Mouse (Mus musculus): ENCODE data around the gene Pmel. TPM values are rescaled to one million over a fixed set of nuclear protein-coding genes. Genes with fewer than 3 reads are reported as not detected.

Gene Pmel
- total RNA-seq (2012; rRNA removed), result 0.13 and 0.15 TPM in 2 replicates
- under 1 TPM in 1 of 2 experiments, not detected in 1; 0.45 TPM for polyA plus RNA-seq (2012; ENCODE audit: insufficient read depth in 1 of 2, insufficient read length in 2 of 2, low read depth in 1 of 2, low replicate concordance in 2 of 2, missing spikeins in 1 of 2)

DNA sequence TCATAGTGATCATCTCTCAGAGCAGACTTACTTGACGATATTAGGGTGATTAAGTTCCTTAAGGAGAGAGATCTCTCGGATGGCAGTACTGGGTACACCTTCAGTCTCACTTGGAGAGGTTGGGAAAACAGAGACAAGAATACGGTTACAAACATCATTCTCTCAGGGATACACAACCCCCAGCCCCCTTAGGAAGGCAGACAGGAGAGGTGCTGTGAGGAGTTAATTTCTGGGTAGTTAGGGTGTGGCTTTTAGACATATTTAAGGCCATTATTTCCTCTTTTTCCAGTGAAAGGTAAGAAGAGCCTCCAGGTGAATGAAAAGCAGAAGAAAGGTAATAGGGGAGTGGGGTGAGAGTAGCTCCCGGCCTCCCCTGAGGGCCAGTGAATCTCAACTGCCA is at the start of gene Pmel:
Gene Pmel (plus strand): TSS at position 301 of the 400 bp plus-strand sequence.
- peaks cover 14% of the 10 kb centered on the region for H3K79me2 ChIP-seq (ENCODE audit: control insufficient read depth, insufficient read depth, low read length, poor library complexity)
- H3K4me3 ChIP-seq (ENCODE audit: control insufficient read depth in 1 of 2, insufficient read depth in 1 of 2, low read depth in 2 of 2, low read length in 2 of 2), result peak within 1 kb of the TSS; percentile 76 to 92
- H3K27ac ChIP-seq (ENCODE audit: control insufficient read depth, low read depth, low read length), result peak within 1 kb of the TSS; percentile 95
- H3K4me1 ChIP-seq (ENCODE audit: control insufficient read depth in 1 of 2, insufficient read depth in 2 of 2, low read length in 2 of 2), result peaks cover 13 to 22% of the 10 kb centered on the region in 2 experiments
- no peaks in the 10 kb centered on the region for H3K9me3 ChIP-seq (replicated peaks; ENCODE audit: insufficient read depth, low read length)
- no peaks in the 10 kb centered on the region for H3K27me3 ChIP-seq (ENCODE audit: control insufficient read depth in 1 of 2, insufficient read depth in 2 of 2, low read length in 2 of 2)
- DNase-seq (ENCODE audit: low read depth, low spot score), result no peak
- peaks cover 1 to 26% of the 10 kb centered on the region in 2 experiments for H3K36me3 ChIP-seq (ENCODE audit: control insufficient read depth in 1 of 2, insufficient read depth in 2 of 2, low read length in 2 of 2)
- TF ChIP-seq RAD21 (IDR thresholded peaks at IDR 0.05; ENCODE audit: low read depth, low read length) (no peak), CHD1 (IDR thresholded peaks at IDR 0.05; ENCODE audit: low read depth, low read length) (0 out of 2 replicates have a peak, but pooled peaks have one; percentile 69)
- H3K9ac ChIP-seq (ENCODE audit: control insufficient read depth, low read depth, low read length, poor library complexity, severe bottlenecking), result peak within 1 kb of the TSS; percentile 100

DNA sequence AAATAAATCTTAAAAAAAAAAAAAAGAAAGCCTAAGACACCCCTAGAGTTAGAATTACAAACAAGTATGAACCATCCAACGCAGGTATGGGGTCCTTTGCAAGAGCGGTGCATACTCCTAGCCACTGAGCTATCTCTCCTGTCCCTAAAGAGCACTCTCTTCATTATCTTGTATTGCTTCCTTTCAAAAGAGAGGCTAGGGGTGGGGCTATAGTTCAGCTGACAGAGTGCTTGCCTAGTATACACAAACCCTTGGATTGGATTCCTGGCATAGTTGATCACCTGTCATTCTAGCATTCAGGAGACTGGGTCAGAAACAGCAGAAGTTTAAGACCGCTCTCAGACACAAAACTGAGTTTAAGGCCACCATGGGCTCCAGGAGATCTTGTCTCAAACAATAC is 48.7 kb upstream of the Pmel start:
- H3K27me3 ChIP-seq (ENCODE audit: control insufficient read depth in 1 of 2, insufficient read depth in 2 of 2, low read length in 2 of 2), result peaks cover 11 to 30% of the 10 kb centered on the region in 2 experiments
- peaks cover 0 to 3% of the 10 kb centered on the region in 2 experiments; a peak in 1 of 4 replicates for H3K36me3 ChIP-seq (ENCODE audit: control insufficient read depth in 1 of 2, insufficient read depth in 2 of 2, low read length in 2 of 2)
- H3K79me2 ChIP-seq (ENCODE audit: control insufficient read depth, insufficient read depth, low read length, poor library complexity), result no peaks in the 10 kb centered on the region
- H3K9ac ChIP-seq (ENCODE audit: control insufficient read depth, low read depth, low read length, poor library complexity, severe bottlenecking), result no peak overlapping the region
- TF ChIP-seq GATA1 (IDR thresholded peaks at IDR 0.05; ENCODE audit: low read depth, low read length) (no peak), SIN3A (IDR thresholded peaks at IDR 0.05; ENCODE audit: low read length) (peak; percentile 33; the same call in 1 of the 2 replicates), E2F4 (IDR thresholded peaks at IDR 0.05; ENCODE audit: borderline replicate concordance, low read depth, low read length) (no peak), EP300 (IDR thresholded peaks at IDR 0.05; ENCODE audit: low read depth in 1 of 2, low read length in 2 of 2) (no peak), KAT2A (conservative IDR thresholded peaks at IDR 0.05; ENCODE audit: low read depth, low read length) (no peak), POLR2AphosphoS5 (IDR thresholded peaks at IDR 0.05; ENCODE audit: borderline replicate concordance, low read depth, low read length) (no peak)
- H3K4me1 ChIP-seq (ENCODE audit: control insufficient read depth in 1 of 2, insufficient read depth in 2 of 2, low read length in 2 of 2), result peaks cover 0 to 2% of the 10 kb centered on the region in 2 experiments; a peak in 1 of 4 replicates
- no peak overlapping the region for H3K4me3 ChIP-seq (ENCODE audit: control insufficient read depth in 1 of 2, insufficient read depth in 1 of 2, low read depth in 2 of 2, low read length in 2 of 2)
- DNase-seq (ENCODE audit: low read depth, low spot score), result peak; percentile 44
- H3K9me3 ChIP-seq (replicated peaks; ENCODE audit: insufficient read depth, low read length), result no peaks in the 10 kb centered on the region
- no peak overlapping the region for H3K27ac ChIP-seq (ENCODE audit: control insufficient read depth, low read depth, low read length)

DNA sequence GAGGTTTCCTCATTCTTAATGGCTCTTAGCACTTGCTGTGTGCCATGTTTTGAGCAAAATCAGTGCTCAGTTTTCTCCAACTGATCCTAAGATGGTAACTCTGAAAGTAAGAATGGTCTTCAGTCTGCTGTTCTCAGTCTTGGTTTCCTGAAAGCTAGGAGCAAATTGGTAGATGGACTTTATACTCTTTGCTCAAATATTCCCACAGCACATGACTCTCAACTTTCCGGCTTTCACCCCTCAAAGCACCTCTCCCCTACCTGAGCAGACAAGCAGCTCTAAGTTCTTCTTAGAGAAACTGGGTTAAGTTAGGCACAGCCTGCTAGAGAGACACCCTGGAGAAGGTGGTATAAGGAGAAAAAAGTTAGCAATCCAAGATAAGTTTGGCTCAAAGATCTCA is 47.3 kb upstream of the Pmel start:
- no peak overlapping the region for H3K9ac ChIP-seq (ENCODE audit: control insufficient read depth, low read depth, low read length, poor library complexity, severe bottlenecking)
- peaks cover 0 to 3% of the 10 kb centered on the region in 2 experiments; a peak in 1 of 4 replicates for H3K36me3 ChIP-seq (ENCODE audit: control insufficient read depth in 1 of 2, insufficient read depth in 2 of 2, low read length in 2 of 2)
- H3K27ac ChIP-seq (ENCODE audit: control insufficient read depth, low read depth, low read length), result no peak overlapping the region
- DNase-seq (ENCODE audit: low read depth, low spot score), result no peak
- H3K4me1 ChIP-seq (ENCODE audit: control insufficient read depth in 1 of 2, insufficient read depth in 2 of 2, low read length in 2 of 2), result peaks cover 0 to 2% of the 10 kb centered on the region in 2 experiments; a peak in 1 of 4 replicates
- H3K27me3 ChIP-seq (ENCODE audit: control insufficient read depth in 1 of 2, insufficient read depth in 2 of 2, low read length in 2 of 2), result peaks cover 5 to 22% of the 10 kb centered on the region in 2 experiments
- no peak overlapping the region for H3K4me3 ChIP-seq (ENCODE audit: control insufficient read depth in 1 of 2, insufficient read depth in 1 of 2, low read depth in 2 of 2, low read length in 2 of 2)
- H3K79me2 ChIP-seq (ENCODE audit: control insufficient read depth, insufficient read depth, low read length, poor library complexity), result no peaks in the 10 kb centered on the region
- no peaks in the 10 kb centered on the region for H3K9me3 ChIP-seq (replicated peaks; ENCODE audit: insufficient read depth, low read length)
- TF ChIP-seq MEF2A (IDR thresholded peaks at IDR 0.05; ENCODE audit: extremely low read depth, insufficient replicate concordance, low read depth, low read length, poor library complexity, severe bottlenecking) (no peak), RCOR1 (IDR thresholded peaks at IDR 0.05; ENCODE audit: low read depth, low read length) (no peak), BHLHE40 (IDR thresholded peaks at IDR 0.05; ENCODE audit: borderline replicate concordance, low read depth, low read length) (no peak)
